Mouse (Mus musculus) myocyte (in vitro differentiated cells): ENCODE data around the gene Ftsj3. TPM values are rescaled to one million over a fixed set of nuclear protein-coding genes. Genes with fewer than 3 reads are reported as not detected.

Experiments used
- H3K27me3 ChIP-seq: one replicate; pipeline ENCODE4 v1.6.1; 2011; ENCODE audit not compliant: control insufficient read depth, insufficient read depth, insufficient read length
- H3K36me3 ChIP-seq: one replicate; pipeline ENCODE4 v1.6.1; 2011; ENCODE audit not compliant: control insufficient read depth, insufficient read depth
- H3K4me2 ChIP-seq: one replicate; pipeline ENCODE4 v1.6.1; 2011; ENCODE audit warnings: low read depth, control low read depth
- H3K4me3 ChIP-seq: one replicate; pipeline ENCODE4 v1.5.1; 2011; ENCODE audit warnings: mild to moderate bottlenecking, control low read depth, moderate library complexity
- H3K79me2 ChIP-seq: one replicate; pipeline ENCODE4 v1.6.1; 2011; ENCODE audit not compliant: control insufficient read depth, insufficient read depth
- H3ac ChIP-seq: one replicate; pipeline ENCODE4 v1.6.1; 2011; ENCODE audit not compliant: control insufficient read depth, insufficient read length
- CEBPB ChIP-seq: IDR thresholded peaks from 2 replicates; pipeline ENCODE4 v1.6.1; 2011; ENCODE audit warnings: mild to moderate bottlenecking, moderate library complexity; ENCODE audit not compliant: poor library complexity, insufficient read depth, severe bottlenecking
- E2F4 ChIP-seq: IDR thresholded peaks from one replicate; pipeline ENCODE4 v1.6.1; 2011; ENCODE audit warnings: mild to moderate bottlenecking, control low read depth, moderate library complexity; ENCODE audit not compliant: insufficient read depth
- MAX ChIP-seq: IDR thresholded peaks from one replicate; pipeline ENCODE4 v1.6.1; 2011; ENCODE audit warnings: low read depth, mild to moderate bottlenecking, control low read depth
- MYOD1 ChIP-seq, 3 experiments: IDR thresholded peaks; one replicate each; pipeline ENCODE4 v1.6.1; 2011; ENCODE audit warnings: control low read depth in 2 of 3, low read depth in 2 of 3, mild to moderate bottlenecking in 2 of 3, moderate library complexity in 1 of 3; ENCODE audit not compliant: insufficient read length in 2 of 3, control insufficient read depth in 1 of 3
- MYOG ChIP-seq, 3 experiments: IDR thresholded peaks; one replicate each; pipeline ENCODE4 v1.6.1; 2011; ENCODE audit warnings: control low read depth in 2 of 3, low read depth in 2 of 3, mild to moderate bottlenecking in 2 of 3; ENCODE audit not compliant: insufficient read length in 2 of 3, control insufficient read depth in 1 of 3, insufficient read depth in 1 of 3
- POLR2A ChIP-seq: IDR thresholded peaks from one replicate; pipeline ENCODE4 v1.6.1; 2011; ENCODE audit warnings: low read depth, mild to moderate bottlenecking, control low read depth, moderate library complexity; ENCODE audit not compliant: insufficient read length
- POLR2AphosphoS2 ChIP-seq: IDR thresholded peaks from one replicate; pipeline ENCODE4 v1.6.1; 2011; ENCODE audit warnings: low read depth, control low read depth; ENCODE audit not compliant: insufficient read length
- REST ChIP-seq: IDR thresholded peaks from one replicate; pipeline ENCODE4 v1.6.1; 2011; ENCODE audit warnings: mild to moderate bottlenecking, control low read depth, moderate library complexity; ENCODE audit not compliant: insufficient read depth, insufficient read length
- SRF ChIP-seq: IDR thresholded peaks from one replicate; pipeline ENCODE4 v1.6.1; 2011; ENCODE audit warnings: low read depth; ENCODE audit not compliant: control insufficient read depth, insufficient read length
- TCF12 ChIP-seq: IDR thresholded peaks from one replicate; pipeline ENCODE4 v1.6.1; 2011; ENCODE audit warnings: mild to moderate bottlenecking, control low read depth; ENCODE audit not compliant: poor library complexity, insufficient read depth, severe bottlenecking
- TCF3 ChIP-seq: IDR thresholded peaks from one replicate; pipeline ENCODE4 v1.6.1; 2011; ENCODE audit warnings: low read depth, control low read depth; ENCODE audit not compliant: insufficient read length
- USF1 ChIP-seq: IDR thresholded peaks from one replicate; pipeline ENCODE4 v1.6.1; 2011; ENCODE audit warnings: low read depth, mild to moderate bottlenecking, control low read depth, moderate library complexity
- polyA plus RNA-seq: library from polyadenylated mRNA; unstranded; fragments of >200 nt; fragmentation: generic; extraction: Trizol; gene quantifications from one replicate; pipeline ENCODE4 v1.2.1, GENCODE M21; 2012; ENCODE audit warnings: missing spikeins

Ftsj3 gene
- polyA plus RNA-seq, 1 experiment = 36.1 TPM

DNA sequence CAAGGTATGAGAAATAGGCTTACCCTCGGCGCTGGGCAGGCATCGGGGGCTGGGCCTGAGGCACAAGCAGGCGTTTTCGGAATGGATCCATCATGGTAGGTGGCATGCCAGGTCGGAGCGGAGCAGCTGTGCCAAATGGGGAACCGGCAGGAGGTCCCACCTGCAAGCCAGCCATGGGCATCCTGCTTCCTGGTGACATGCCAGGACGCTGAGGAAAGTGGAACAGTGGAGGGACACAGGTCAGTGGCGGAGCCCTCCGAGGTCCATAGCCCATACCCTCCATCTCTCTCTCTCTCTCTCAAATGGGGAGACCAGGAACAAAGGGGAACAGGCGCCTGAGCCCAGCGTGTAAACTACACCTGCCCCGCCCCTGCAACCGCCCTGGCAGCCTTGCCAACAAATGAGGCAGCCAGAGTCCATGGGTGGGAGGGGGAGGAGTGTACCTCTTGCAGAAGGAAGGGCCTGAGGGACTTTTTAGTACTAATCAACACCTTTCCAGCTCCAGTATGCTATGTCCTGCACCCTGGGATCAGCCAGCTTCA, 11.5 kb upstream of the Ftsj3 start:
- no peaks in the 10 kb centered on the region for H3K27me3 ChIP-seq
- peaks cover 36% of the 10 kb centered on the region for H3K79me2 ChIP-seq
- H3K36me3 ChIP-seq = peaks cover 34% of the 10 kb centered on the region
- H3K4me2 ChIP-seq = no peak overlapping the region
- H3K4me3 ChIP-seq = no peak overlapping the region
- no peak overlapping the region for H3ac ChIP-seq
- TF ChIP-seq CEBPB = no peak
- TF ChIP-seq POLR2AphosphoS2 = peak; percentile 25

DNA sequence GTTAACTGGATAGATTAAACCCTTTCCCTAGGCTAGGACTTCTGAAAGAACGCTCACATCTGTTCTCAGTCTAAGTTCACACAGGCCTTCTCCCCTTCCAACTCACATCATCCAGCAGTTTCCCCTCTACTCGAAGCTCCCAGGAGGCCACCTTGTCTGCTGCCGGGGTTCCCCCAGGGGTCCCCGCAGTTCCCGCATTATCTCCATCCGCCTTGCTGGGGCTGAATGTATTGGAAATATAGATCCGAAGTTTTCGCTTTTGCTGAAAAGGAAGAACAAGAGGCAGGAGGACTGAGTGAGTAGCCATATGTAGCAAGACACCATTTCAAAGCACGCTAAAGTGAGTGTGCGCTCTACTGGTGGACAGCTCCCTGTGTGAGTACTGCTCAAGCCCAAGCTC, 10.6 kb upstream of the Ftsj3 start:
- Histone ChIP-seq H3K27me3 (no peaks in the 10 kb centered on the region), H3ac (no peak overlapping the region), H3K4me3 (no peak overlapping the region), H3K36me3 (peaks cover 43% of the 10 kb centered on the region), H3K4me2 (no peak overlapping the region), H3K79me2 (peaks cover 28% of the 10 kb centered on the region)
- TF ChIP-seq MAX (no peak), SRF (no peak), TCF12 (no peak), MYOG (IDR thresholded peaks at IDR 0.05; ENCODE audit: control insufficient read depth in 1 of 3, insufficient read depth in 1 of 3, insufficient read length in 2 of 3, low read depth in 2 of 3) (no peak), E2F4 (no peak), POLR2A (no peak), MYOD1 (IDR thresholded peaks at IDR 0.05; ENCODE audit: control insufficient read depth in 1 of 3, insufficient read length in 2 of 3, low read depth in 2 of 3) (no peak), TCF3 (no peak), CEBPB (no peak), USF1 (no peak), POLR2AphosphoS2 (no peak), REST (no peak)

DNA sequence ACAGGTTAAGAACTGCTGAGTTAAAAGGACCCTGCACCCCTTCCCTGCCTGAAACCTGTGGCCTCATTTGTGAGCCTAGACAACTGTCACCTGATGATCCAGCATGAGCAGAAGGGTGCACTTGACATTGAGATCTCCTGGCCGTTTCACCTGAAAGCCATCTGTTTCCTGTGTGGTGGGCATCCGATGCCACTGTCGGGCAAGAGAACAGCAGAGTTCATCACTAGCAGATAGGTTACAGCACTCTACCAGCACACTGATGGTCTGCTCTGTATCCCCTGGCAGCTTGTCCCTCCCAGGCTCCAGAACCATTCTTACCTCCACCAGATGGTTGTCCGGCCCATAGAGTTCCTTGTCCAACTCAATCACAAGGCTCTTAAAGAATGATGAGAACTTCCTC, 9.7 kb upstream of the Ftsj3 start:
- Histone ChIP-seq H3K4me3 (no peak overlapping the region), H3K4me2 (no peak overlapping the region), H3K36me3 (peaks cover 43% of the 10 kb centered on the region), H3ac (no peak overlapping the region), H3K27me3 (no peaks in the 10 kb centered on the region), H3K79me2 (peaks cover 23% of the 10 kb centered on the region)
- no peak for TF ChIP-seq TCF3
- TF ChIP-seq POLR2A = no peak
- TF ChIP-seq REST = no peak
- TF ChIP-seq SRF = no peak

DNA sequence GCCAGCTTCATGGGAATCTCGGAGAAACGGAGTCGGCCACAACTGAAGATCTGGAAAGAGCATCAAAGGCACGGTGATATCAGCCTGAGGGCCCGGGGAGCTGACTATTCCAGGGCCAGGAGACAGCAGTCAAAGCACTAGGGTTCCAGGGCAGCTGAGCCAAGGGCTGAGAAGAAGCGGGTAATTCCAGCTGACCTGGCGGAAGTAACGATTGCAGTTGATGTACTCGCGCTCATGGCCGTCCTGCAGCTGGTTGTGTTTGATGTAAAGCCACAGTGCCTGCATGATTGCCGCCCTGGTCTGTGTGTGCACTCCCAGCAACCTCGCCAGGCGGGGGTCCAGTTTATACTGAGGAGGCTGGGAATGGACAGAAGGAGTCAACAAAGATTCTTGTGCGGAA, 9.1 kb upstream of the Ftsj3 start:
- Histone ChIP-seq H3K79me2 (peaks cover 18% of the 10 kb centered on the region), H3K27me3 (no peaks in the 10 kb centered on the region), H3K36me3 (peaks cover 43% of the 10 kb centered on the region), H3ac (no peak overlapping the region), H3K4me3 (no peak overlapping the region), H3K4me2 (no peak overlapping the region)
- TF ChIP-seq MYOG (IDR thresholded peaks at IDR 0.05; ENCODE audit: control insufficient read depth in 1 of 3, insufficient read depth in 1 of 3, insufficient read length in 2 of 3, low read depth in 2 of 3) = no peak
- TF ChIP-seq POLR2A = no peak
- TF ChIP-seq E2F4 = no peak
- peak; percentile 37 for TF ChIP-seq POLR2AphosphoS2

DNA sequence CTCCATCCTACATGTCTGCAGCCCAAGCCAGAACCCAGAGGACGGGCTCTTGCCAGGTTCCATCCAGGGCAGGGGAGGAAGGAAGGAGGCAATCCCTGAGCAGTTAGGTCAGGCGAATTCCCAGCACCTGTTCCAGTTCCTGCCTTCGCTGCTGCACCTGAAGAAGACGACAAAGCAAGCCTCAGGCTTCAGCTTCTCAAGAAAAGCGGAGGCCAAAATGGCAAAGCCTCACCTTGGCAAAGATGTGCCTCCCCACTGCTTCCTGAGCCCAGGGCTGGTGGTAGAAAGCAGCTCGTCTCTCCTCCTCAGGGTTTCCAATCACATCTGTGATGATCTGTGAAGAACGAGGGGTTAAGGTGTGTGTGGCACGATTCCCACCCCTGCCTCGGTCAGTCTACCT, 8.1 kb upstream of the Ftsj3 start:
- H3K4me2 ChIP-seq = no peak overlapping the region
- H3ac ChIP-seq = no peak overlapping the region
- no peaks in the 10 kb centered on the region for H3K27me3 ChIP-seq
- no peak overlapping the region for H3K4me3 ChIP-seq
- peaks cover 19% of the 10 kb centered on the region for H3K79me2 ChIP-seq
- H3K36me3 ChIP-seq = peaks cover 43% of the 10 kb centered on the region
- TF ChIP-seq MAX (no peak), MYOG (IDR thresholded peaks at IDR 0.05; ENCODE audit: control insufficient read depth in 1 of 3, insufficient read depth in 1 of 3, insufficient read length in 2 of 3, low read depth in 2 of 3) (no peak), REST (no peak), POLR2AphosphoS2 (no peak), TCF12 (no peak), MYOD1 (IDR thresholded peaks at IDR 0.05; ENCODE audit: control insufficient read depth in 1 of 3, insufficient read length in 2 of 3, low read depth in 2 of 3) (no peak), SRF (no peak), E2F4 (no peak), CEBPB (no peak), TCF3 (no peak), POLR2A (no peak), USF1 (no peak)
